Mouse (Mus musculus) left cerebral cortex, adult 18-20 months (tissue): ENCODE measurements around the gene Picalm. TPM values are rescaled to one million over a fixed set of nuclear protein-coding genes. Genes with fewer than 3 reads are reported as not detected.

Source experiments
- total RNA-seq, 2 experiments: library from RNA; stranded (reverse); gene quantifications; 2 replicates each; pipeline ENCODE4 v1.2.3; 2021

Gene Picalm
- total RNA-seq, 2 experiments from 2014 or later = 139 to 141 TPM

Other genes starting within 250 kb of the Picalm start
- under 1 TPM; 0.28 to 0.44 TPM for gene Ccdc81, start 226.6 kb upstream of the Picalm start, total RNA-seq
- 10 to 100 TPM; 83.6 to 84.5 TPM for gene Hikeshi, start 189.0 kb upstream of the Picalm start, total RNA-seq
- 10 to 100 TPM; 34.2 to 39.2 TPM for gene Eed, start 149.2 kb upstream of the Picalm start, total RNA-seq
- gene Ccdc83, start 135.6 kb downstream of the Picalm start, total RNA-seq = not detected
- gene Sytl2, start 172.0 kb downstream of the Picalm start, total RNA-seq = 10 to 100 TPM; 75.7 to 76.7 TPM